Mouse (Mus musculus) monocyte, adult 5-6 weeks (primary cell): ENCODE measurements around the gene Lrpprc. TPM values are rescaled to one million over a fixed set of nuclear protein-coding genes. Genes with fewer than 3 reads are reported as not detected.

Source experiments
- ATAC-seq: fragments of 153-309, 156-312 bp; replicated peaks from 2 replicates; pipeline ENCODE4 v1.8.0; 2017; ENCODE audit warnings: mild to moderate bottlenecking; ENCODE audit not compliant: low TSS enrichment, insufficient number of reproducible peaks, severe bottlenecking, poor library complexity, low FRiP score
- total RNA-seq: library from RNA; stranded (forward); fragments of 200-1000, 200-491, 200-594 nt; gene quantifications from 3 replicates; pipeline ENCODE4 v1.2.3, GENCODE M21; 2017

Gene Lrpprc
- total RNA-seq, 1 experiment from 2014 or later: 34.8 TPM

DNA sequence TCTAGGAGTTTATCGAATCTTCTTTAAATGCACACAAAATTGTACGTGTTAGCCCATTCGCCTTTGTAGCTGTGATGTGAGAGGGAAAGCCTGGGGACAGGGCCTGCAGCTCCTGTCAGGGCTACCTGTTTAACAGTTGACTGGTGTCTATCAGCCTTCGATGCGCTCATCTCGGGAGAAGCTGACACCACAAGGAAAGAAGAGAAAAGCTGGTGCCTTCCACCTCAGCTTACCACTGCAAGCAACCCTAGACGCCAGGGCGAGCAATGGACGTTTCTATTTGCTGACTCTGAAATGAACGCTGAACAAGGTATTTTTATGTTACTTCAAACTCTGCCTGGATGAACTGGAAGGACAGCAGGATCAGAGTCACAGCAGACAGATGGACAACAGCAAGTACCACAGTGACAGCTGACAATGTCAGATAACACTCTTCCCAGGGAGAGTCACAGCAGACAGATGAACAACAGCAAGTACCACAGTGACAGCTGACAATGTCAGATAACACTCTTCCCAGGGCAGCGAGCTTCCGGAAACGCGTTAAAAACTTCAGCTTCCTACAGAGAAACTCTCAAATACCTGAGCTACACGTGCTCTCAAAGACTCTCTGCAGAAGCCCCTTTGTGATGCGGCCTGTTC lies 14.1 kb downstream of the Lrpprc start:
- no peak for ATAC-seq

GRCm38 (mm10) chr17:84775291-84775690 lies 15.3 kb downstream of the Lrpprc start:
- no peak for ATAC-seq

DNA sequence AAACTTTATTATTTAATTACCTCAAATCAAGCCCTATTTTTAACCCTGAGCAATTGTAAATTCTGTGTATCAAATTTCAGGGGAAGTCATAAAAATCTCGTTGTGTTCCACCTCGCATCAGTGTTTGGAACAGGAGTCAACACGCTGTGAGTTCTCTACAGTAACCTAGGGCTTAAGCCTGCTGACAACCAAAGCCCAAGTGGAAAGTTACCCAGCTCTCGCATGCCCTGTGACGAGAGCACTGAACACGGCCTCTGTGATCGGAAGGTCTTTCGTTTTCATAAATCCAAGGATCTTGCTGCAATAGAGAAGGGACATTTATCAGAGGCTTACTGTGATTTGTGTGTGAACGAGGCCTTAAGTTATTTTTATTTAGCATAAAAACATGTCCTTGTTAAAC lies 18.7 kb downstream of the Lrpprc start:
- no peak for ATAC-seq

DNA sequence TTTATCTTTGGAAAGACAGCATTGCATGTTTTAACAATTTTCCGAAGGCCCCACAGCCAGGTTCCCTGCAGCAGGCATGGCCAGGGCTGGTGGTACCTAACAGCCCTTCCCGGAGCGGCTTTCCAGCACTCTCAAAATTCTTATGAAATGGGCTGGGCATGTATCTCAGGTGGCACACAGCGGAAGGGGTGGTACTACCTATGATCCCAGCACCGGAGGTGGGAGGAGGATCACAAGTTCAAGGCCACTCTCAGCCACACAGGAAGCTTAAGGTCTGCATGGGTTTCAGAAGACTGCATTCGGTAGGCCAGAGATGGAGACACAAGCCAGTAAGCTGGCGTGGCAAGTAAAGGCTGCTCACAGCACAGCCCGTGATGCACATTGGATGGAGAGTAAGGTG lies 31.6 kb downstream of the Lrpprc start:
- ATAC-seq: no peak

DNA sequence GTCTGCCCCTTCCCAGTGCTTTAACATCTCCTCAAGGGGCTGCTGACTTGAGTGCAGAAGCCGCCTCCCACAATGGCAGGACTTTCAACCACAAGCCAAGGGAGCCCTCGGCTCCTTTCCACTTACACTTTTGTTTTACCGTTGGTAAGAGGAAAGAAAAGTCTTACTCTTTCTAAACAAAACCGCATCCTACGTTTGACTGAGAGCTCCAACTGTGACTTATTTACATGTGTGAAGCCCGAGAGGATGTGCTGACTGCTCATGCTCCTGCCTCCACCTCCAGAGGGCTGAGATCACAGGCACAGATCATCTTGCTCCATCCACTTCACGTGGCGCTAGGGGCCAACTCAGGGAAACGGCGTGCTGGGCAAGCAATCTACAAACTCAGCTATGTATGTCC lies 32.2 kb downstream of the Lrpprc start:
- no peak for ATAC-seq

DNA sequence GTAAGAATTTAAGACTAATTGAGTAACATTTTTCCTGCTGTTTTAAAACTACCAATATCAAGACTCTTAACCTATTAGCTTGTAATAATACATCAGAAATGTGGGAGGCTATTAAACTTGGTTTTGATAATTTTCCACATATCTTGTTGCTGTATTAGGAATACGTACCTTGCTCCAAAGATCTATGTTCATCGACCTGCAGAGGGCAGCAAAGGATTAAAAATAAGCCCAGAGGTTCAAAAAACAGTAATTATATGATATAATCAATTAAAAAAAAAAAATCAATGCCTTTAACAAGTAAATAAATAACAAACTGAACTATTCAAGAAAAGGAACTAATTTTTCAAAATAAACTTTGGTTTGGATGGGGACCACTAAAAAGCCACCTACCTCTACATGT lies 34.5 kb downstream of the Lrpprc start:
- ATAC-seq: no peak

DNA sequence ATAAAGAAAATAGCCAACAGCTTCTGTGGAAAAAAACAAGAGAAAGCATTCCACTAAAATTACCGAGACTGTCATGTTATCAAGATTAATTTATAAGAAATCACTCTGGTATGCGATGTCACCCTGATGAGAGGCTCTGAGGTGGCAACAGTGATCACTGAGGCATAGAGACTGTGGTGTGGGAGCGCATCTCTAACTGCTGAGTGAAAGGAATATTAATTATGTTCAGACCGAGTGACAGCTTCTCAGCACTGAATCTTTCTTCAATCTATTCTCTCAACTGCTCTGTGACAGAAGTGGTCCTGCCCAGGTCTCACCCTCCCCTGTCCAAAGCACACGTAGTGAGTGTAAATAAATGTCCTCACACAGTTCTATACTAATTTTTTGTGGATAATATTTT lies 37.1 kb downstream of the Lrpprc start:
- no peak for ATAC-seq

DNA sequence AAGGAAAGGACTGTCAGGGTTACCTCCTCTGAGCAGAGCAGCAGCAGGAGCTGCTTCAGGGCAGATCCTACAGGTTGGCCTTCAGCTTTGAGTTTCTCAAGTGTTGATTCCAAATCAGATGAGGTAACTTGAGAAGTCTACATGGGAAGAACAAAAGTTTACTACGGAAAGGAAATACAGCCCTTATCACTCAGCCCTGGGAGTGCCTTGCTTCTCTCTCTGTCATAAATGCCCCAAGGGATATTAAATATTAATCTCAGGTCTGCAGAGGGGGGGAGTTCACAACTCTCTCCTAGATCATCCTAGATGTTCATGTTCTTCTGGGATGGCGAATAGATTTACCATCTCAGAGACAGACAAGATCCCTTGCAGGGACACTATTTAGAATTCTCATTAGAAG lies 38.3 kb downstream of the Lrpprc start:
- no peak for ATAC-seq

GRCm38 (mm10) chr17:84751630-84752191 lies 38.9 kb downstream of the Lrpprc start:
- ATAC-seq: no peak

DNA sequence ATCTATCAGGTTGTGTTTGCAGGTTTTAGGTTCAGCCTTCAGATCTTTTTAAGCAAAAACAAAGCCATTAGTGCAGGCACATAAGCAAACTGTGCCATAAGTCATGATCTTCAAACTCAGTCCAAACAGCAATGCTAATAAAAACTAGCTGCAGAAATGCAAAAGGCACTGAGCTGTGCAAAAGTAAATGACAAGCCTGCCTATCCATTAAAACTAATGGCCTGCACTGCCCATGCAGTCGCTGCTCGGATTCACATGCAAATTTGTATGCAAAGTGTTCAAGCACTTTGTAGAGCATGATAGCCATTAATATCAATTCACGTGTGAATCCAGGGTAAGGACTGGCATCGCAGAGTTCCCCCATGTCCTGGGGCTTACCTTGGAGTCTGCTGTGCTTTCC lies 40.5 kb downstream of the Lrpprc start:
- ATAC-seq: no peak

- no peak for ATAC-seq
These were observed 41.3 kb downstream of the Lrpprc start for GRCm38 (mm10) chr17:84749297-84749696.

GRCm38 (mm10) chr17:84748152-84748682 lies 42.4 kb downstream of the Lrpprc start:
- no peak for ATAC-seq

- ATAC-seq: no peak
These were observed 43.4 kb downstream of the Lrpprc start for GRCm38 (mm10) chr17:84747212-84747611.

DNA sequence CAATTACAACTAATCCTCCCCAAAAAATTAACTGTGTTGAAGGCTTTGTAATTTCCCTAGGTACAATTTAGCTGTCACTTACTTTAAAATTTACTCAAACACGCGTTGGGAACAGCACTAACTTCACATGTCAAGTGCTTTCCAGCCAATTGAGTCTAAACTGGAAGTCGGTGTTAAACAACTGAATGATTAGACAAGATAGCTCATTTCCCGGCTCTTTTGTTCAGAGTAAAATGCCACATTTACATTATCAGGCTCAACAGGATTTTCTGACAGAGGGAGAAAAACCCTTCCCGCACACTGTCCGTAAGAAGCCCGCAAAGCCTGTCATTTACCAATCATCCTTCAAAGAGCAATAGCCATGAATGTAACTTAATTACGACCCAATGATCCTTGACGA lies 45.6 kb downstream of the Lrpprc start:
- ATAC-seq: no peak

- ATAC-seq: no peak
These were observed 46.3 kb downstream of the Lrpprc start for GRCm38 (mm10) chr17:84744256-84744655.

- no peak for ATAC-seq
These were observed 52.4 kb downstream of the Lrpprc start for GRCm38 (mm10) chr17:84738073-84738797.

GRCm38 (mm10) chr17:84736719-84737118 lies 53.9 kb downstream of the Lrpprc start:
- ATAC-seq: no peak

- ATAC-seq: no peak
These were observed 58.0 kb downstream of the Lrpprc start for GRCm38 (mm10) chr17:84732612-84733011.

GRCm38 (mm10) chr17:84731361-84731760 lies 59.2 kb downstream of the Lrpprc start:
- no peak for ATAC-seq

- ATAC-seq: no peak
These were observed 61.4 kb downstream of the Lrpprc start for GRCm38 (mm10) chr17:84729140-84729539.
